Mouse (Mus musculus): ENCODE data around the gene Nr5a1. TPM values are rescaled to one million over a fixed set of nuclear protein-coding genes. Genes with fewer than 3 reads are reported as not detected.

Gene Nr5a1
- polyA plus RNA-seq, 1 experiment from 2014 or later: 0.33 TPM

Other genes with a start within 250 kb of the Nr5a1 start
- gene Nek6, start 202.9 kb downstream of the Nr5a1 start, polyA plus RNA-seq (2016; fragmentation: Nextera tagmentation; extraction: Ambion mirVana): 120 and 134 TPM in 2 replicates
- 335 and 344 TPM in 2 replicates for gene Psmb7, start 70.5 kb downstream of the Nr5a1 start, polyA plus RNA-seq (2016; fragmentation: Nextera tagmentation; extraction: Ambion mirVana)
- 4.2 and 4.8 TPM in 2 replicates for gene Nr6a1, start 213.1 kb upstream of the Nr5a1 start, polyA plus RNA-seq (2016; fragmentation: Nextera tagmentation; extraction: Ambion mirVana)
- 1.2 and 1.7 TPM in 2 replicates for gene Olfml2a, start 217.4 kb upstream of the Nr5a1 start, polyA plus RNA-seq (2016; fragmentation: Nextera tagmentation; extraction: Ambion mirVana)